Mouse (Mus musculus) kidney, embryonic 14.5 days (tissue): Measurements from ENCODE around the gene Pald1. TPM values are rescaled to one million over a fixed set of nuclear protein-coding genes. Genes with fewer than 3 reads are reported as not detected.

Experiments used
- ATAC-seq: fragments of 200-750 bp; cut with Nextera tagmentation; 2 replicates; pipeline ENCODE4 v1.8.0; 2017; ENCODE audit warnings: moderate number of reproducible peaks, mild to moderate bottlenecking, moderate TSS enrichment, moderate library complexity; ENCODE audit not compliant: low FRiP score, low TSS enrichment
- H3K27ac ChIP-seq: fragments of 300-500 bp; sonication (generic); 2 replicates; pipeline ENCODE4 v1.5.1; 2014; ENCODE audit warnings: low read depth, mild to moderate bottlenecking, low read length, moderate library complexity, mixed read lengths
- H3K27me3 ChIP-seq: fragments of 300-500 bp; sonication (generic); 2 replicates; pipeline ENCODE4 v1.6.1; 2014; ENCODE audit warnings: mild to moderate bottlenecking, low read length; ENCODE audit not compliant: control insufficient read depth, insufficient read depth
- H3K36me3 ChIP-seq: fragments of 300-500 bp; sonication (generic); 2 replicates; pipeline ENCODE4 v1.6.1; 2014; ENCODE audit warnings: low read length, mixed read lengths; ENCODE audit not compliant: control insufficient read depth, insufficient read depth
- H3K4me1 ChIP-seq: fragments of 300-500 bp; sonication (generic); 2 replicates; pipeline ENCODE4 v1.6.1; 2014; ENCODE audit warnings: low read length, mixed read lengths; ENCODE audit not compliant: control insufficient read depth, insufficient read depth
- H3K4me2 ChIP-seq: fragments of 300-500 bp; sonication (generic); replicated peaks from 2 replicates; pipeline ENCODE4 v1.6.1; 2014; ENCODE audit warnings: low read depth, mild to moderate bottlenecking, low read length
- H3K4me3 ChIP-seq: fragments of 300-500 bp; sonication (generic); 2 replicates; pipeline ENCODE4 v1.5.1; 2014; ENCODE audit warnings: mild to moderate bottlenecking, low read length
- H3K9ac ChIP-seq: fragments of 300-500 bp; sonication (generic); 2 replicates; pipeline ENCODE4 v1.6.1; 2014; ENCODE audit warnings: low read depth, mild to moderate bottlenecking, low read length, moderate library complexity
- H3K9me3 ChIP-seq: fragments of 300-500 bp; sonication (generic); 2 replicates; pipeline ENCODE4 v1.6.1; 2016; ENCODE audit warnings: low read length; ENCODE audit not compliant: control insufficient read depth
- WGBS: fragments of 180-500 bp; shearing (Covaris S2); extraction: QIAGEN DNeasy Blood & Tissue Kit; methylation state at CpG from one replicate; pipeline ENCODE4 v1.1.7; 2014; 5-methylcytosine and 5-hydroxymethylcytosine counted together
- polyA plus RNA-seq: library from polyadenylated mRNA; unstranded; fragments of >200 nt; fragmentation: Nextera tagmentation; extraction: Ambion mirVana; gene quantifications from 2 replicates; pipeline ENCODE4 v1.2.1, GENCODE M21; 2014

The Pald1 gene
- polyA plus RNA-seq, 1 experiment from 2014 or later, result 25.5 TPM

DNA sequence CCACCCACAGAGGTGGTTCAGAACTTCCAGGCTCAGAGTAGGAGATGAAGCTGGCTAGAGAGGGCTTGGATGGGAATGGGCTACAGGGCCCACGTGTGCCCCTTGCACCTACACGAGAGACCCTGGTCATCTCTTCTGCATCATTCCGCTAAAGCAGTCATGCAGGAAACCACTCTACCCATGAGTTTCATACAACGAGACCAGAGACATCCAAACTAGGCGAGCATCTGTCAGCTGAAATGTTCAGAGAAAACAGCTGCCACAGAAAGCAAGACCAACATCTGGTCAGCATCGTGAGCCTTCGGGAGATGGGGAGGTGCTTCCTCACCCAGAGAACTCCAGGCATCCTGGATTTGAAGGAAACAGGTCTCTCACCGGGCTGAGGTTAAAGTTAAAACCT lies 26.8 kb downstream of the Pald1 start:
- H3K27ac ChIP-seq, result no peak overlapping the region
- peaks cover 2% of the 10 kb centered on the region; the same call in 1 of the 2 replicates for H3K9me3 ChIP-seq
- no peak overlapping the region for H3K4me2 ChIP-seq
- no peak overlapping the region for H3K9ac ChIP-seq
- WGBS, result 85% methylated on average over 8 of the region's 8 CpGs
- ATAC-seq, result no peak
- H3K27me3 ChIP-seq, result no peaks in the 10 kb centered on the region
- H3K36me3 ChIP-seq, result peaks cover 14% of the 10 kb centered on the region
- H3K4me1 ChIP-seq, result no peaks in the 10 kb centered on the region
- H3K4me3 ChIP-seq, result no peak overlapping the region

DNA sequence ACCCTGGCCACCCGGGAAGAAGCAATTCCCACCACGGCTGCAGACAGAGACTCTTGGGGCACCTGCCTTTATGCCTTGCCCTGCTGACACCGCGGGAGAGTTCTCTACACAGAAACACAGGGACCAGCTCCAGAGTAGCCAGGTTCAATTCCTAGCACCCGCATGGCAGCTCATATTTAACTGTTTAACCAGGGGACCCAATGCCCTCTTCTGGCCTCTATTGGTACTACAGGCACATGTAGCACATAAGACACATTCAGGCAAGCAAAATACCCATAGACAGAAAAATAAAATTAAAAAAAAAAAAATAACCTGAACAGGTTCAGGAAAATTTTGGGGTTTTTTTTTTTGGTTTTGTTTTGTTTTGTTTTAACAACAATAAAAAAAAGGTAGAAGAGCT lies 27.2 kb downstream of the Pald1 start:
- H3K9me3 ChIP-seq, result peaks cover 2% of the 10 kb centered on the region; the same call in 1 of the 2 replicates
- H3K4me1 ChIP-seq, result no peaks in the 10 kb centered on the region
- no peak overlapping the region for H3K9ac ChIP-seq
- H3K27me3 ChIP-seq, result no peaks in the 10 kb centered on the region
- H3K27ac ChIP-seq, result no peak overlapping the region
- 94% methylated on average over 5 of the region's 5 CpGs for WGBS
- ATAC-seq, result no peak
- no peak overlapping the region for H3K4me3 ChIP-seq
- H3K36me3 ChIP-seq, result peaks cover 17% of the 10 kb centered on the region
- H3K4me2 ChIP-seq, result no peak overlapping the region

DNA sequence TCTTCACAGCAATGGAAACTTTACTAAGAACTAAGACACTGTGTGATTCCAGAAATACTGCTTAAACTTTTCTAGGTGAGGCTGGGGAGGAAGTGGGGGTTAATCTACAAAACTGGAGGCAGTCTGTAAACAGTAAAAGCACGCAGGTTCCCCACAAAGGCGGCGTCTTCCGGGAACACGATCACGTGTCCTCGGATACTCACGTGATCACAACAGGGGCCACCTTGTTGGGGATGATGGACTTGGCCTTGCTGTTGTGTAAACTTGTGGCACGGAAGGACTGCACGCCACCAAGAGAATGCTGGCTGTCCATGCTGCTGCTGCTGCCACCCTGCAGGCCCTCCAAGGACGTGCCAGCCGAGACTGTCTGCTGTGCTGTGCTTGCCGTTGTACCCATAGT lies 27.7 kb downstream of the Pald1 start:
- Histone ChIP-seq H3K9ac (no peak overlapping the region), H3K4me1 (no peaks in the 10 kb centered on the region), H3K27ac (no peak overlapping the region), H3K36me3 (peaks cover 17% of the 10 kb centered on the region), H3K4me2 (no peak overlapping the region), H3K4me3 (no peak overlapping the region), H3K9me3 (peaks cover under 1% of the 10 kb centered on the region; the same call in 1 of the 2 replicates), H3K27me3 (no peaks in the 10 kb centered on the region)
- no peak for ATAC-seq
- 95% methylated on average over 13 of the region's 13 CpGs for WGBS

DNA sequence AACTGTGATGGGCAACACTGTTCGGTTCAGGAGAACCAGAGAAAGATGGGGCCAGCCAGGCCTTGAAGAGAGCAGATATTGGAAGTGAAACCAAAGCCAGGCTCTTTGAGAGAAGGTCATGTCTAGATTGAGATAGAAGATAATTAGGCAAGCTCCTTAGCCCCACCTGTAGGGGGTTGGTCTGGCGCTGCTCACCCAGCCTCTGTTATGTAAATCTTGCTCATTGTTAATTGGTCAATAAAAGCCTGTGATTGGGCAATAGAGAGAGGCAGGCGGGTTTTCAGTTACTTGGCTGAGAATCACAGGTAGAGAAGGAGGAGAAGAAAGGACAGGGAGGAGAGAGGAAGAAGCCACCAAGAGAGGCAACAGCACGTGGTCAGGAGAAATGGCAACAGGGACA lies 32.1 kb downstream of the Pald1 start:
- no peak for ATAC-seq
- no peak overlapping the region for H3K4me2 ChIP-seq
- WGBS, result 56% methylated on average over 4 of the region's 4 CpGs

DNA sequence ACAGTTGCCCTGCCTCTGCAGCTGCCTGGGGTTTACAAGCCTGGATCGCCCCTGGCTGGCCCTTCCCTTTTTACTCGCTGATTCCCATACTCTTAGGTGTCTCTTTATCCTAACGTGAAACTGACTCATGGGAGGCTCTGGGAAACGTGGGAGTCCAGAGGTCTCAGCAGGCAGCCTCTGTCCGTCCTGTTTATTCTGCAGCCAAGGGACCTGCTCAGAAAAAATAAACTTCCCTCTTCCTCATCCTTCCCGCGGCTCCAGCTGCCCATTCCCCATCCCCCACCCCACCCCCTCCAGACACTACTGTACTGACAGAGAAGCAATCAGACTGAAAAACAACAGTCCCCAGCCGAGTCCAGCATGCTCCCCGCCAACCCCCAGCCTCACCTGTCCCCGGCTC lies 37.0 kb downstream of the Pald1 start:
- Histone ChIP-seq H3K4me2 (no peak overlapping the region), H3K4me3 (no peak overlapping the region), H3K9ac (no peak overlapping the region), H3K4me1 (peaks cover 4% of the 10 kb centered on the region; the same call in 1 of the 2 replicates), H3K27ac (no peak overlapping the region), H3K9me3 (no peaks in the 10 kb centered on the region), H3K27me3 (no peaks in the 10 kb centered on the region), H3K36me3 (peaks cover 31% of the 10 kb centered on the region)
- no peak; the same call in 1 of the 2 replicates for ATAC-seq
- 11% methylated on average over 10 of the region's 10 CpGs for WGBS

More for the DNA sequence above, 32.1 kb downstream of the Pald1 start:
- H3K9me3 ChIP-seq, result no peaks in the 10 kb centered on the region
- no peak overlapping the region for H3K4me3 ChIP-seq
- peaks cover 4% of the 10 kb centered on the region; the same call in 1 of the 2 replicates for H3K4me1 ChIP-seq
- no peaks in the 10 kb centered on the region for H3K27me3 ChIP-seq
- peaks cover 39% of the 10 kb centered on the region for H3K36me3 ChIP-seq
- no peak overlapping the region for H3K9ac ChIP-seq
- H3K27ac ChIP-seq, result no peak overlapping the region

DNA sequence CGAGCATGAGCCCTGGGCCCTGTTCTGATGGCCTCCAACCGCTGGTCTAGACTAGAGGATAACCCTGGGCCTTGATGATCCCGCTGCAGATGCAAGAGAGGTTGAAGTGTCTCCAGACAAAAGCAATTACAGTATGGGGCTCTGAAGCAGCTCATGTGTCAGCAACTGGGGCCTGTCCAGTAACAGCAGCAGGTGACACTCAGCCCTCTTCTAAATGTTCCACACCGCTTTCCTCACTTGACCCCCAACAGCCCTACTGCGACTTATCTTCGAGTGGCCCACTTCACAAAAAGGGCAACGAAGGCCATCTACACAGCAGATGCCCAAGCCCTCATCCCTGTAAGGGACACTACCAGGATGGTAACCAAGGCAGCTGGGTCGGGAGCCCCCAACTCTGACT lies 38.2 kb downstream of the Pald1 start:
- ATAC-seq, result no peak
- Histone ChIP-seq H3K27me3 (no peaks in the 10 kb centered on the region), H3K9me3 (no peaks in the 10 kb centered on the region), H3K4me2 (no peak overlapping the region), H3K9ac (no peak overlapping the region), H3K4me3 (no peak overlapping the region), H3K36me3 (peaks cover 32% of the 10 kb centered on the region), H3K4me1 (peaks cover 4% of the 10 kb centered on the region; the same call in 1 of the 2 replicates), H3K27ac (no peak overlapping the region)
- WGBS, result 87% methylated on average over 8 of the region's 8 CpGs

DNA sequence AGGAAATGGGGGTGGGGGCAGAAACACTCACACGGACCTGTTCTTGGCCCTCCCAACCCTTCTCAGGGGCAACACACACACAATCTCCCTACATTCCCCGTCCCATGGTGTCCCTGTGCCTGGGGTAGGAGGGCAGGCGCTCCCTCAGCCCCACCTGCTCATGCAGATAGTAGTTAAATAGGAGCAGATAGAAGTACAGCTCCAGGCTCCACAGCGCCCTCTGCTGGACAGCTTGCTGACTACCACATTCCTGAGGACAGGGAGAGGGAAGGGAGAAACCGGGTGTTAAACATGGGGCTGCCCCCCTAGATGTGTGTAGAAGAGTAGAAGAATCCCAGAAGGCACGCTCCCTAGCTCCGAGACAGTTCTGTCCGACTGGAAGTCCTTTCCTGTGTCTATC lies 39.4 kb downstream of the Pald1 start:
- no peaks in the 10 kb centered on the region for H3K9me3 ChIP-seq
- no peak for ATAC-seq
- no peak overlapping the region for H3K27ac ChIP-seq
- no peaks in the 10 kb centered on the region for H3K27me3 ChIP-seq
- no peak overlapping the region for H3K4me2 ChIP-seq
- H3K4me1 ChIP-seq, result peaks cover 4% of the 10 kb centered on the region; the same call in 1 of the 2 replicates
- 62% methylated on average over 8 of the region's 8 CpGs for WGBS
- H3K36me3 ChIP-seq, result peaks cover 28% of the 10 kb centered on the region; the same call in 1 of the 2 replicates
- H3K4me3 ChIP-seq, result no peak overlapping the region
- no peak overlapping the region for H3K9ac ChIP-seq

DNA sequence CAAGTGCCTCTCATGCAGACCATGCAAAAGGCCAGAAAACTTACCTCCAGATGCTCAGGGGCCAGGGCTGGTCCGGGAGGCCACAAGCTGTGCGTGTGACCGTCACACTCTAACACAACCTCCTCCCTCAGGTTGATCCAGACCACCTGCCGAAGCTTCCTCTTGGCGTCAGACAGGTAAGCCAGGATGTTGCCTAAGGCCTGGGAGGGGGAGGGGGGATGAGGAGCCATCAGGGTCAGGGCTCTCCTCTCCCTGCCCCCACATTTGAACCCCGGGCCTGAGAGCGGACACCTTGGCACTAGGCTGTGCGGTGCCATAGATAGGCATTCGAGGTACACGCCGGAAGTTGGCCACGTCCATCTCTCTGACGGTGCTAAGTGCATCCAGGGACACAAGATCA lies 40.6 kb downstream of the Pald1 start:
- Histone ChIP-seq H3K9ac (no peak overlapping the region), H3K27me3 (no peaks in the 10 kb centered on the region), H3K4me3 (no peak overlapping the region), H3K9me3 (no peaks in the 10 kb centered on the region), H3K4me2 (no peak overlapping the region), H3K27ac (no peak overlapping the region), H3K36me3 (peaks cover 23% of the 10 kb centered on the region; the same call in 1 of the 2 replicates), H3K4me1 (peaks cover 4% of the 10 kb centered on the region; the same call in 1 of the 2 replicates)
- 89% methylated on average over 13 of the region's 13 CpGs for WGBS
- ATAC-seq, result no peak

DNA sequence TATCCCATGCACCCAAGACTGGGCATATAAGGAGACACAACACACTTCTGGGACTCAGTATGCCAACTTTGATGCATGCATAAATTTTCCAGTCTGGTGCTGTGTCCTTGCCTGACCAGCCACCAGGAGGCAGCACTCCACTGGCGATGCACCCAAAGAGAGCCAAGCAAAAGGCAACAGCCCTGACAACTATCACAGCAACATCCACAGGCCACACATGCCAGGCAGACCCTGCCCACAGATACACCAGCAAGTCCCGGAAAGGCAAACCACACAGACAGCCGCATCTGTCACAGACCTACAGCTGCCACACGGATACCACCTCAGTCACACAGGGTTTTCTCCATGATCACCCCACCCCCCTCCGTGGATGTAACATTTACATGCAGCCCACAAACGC lies 41.8 kb downstream of the Pald1 start:
- Histone ChIP-seq H3K36me3 (peaks cover 21% of the 10 kb centered on the region; the same call in 1 of the 2 replicates), H3K4me3 (no peak overlapping the region), H3K4me1 (no peaks in the 10 kb centered on the region), H3K4me2 (no peak overlapping the region), H3K27ac (no peak overlapping the region), H3K9ac (no peak overlapping the region), H3K9me3 (no peaks in the 10 kb centered on the region), H3K27me3 (no peaks in the 10 kb centered on the region)
- no peak for ATAC-seq
- 81% methylated on average over 6 of the region's 6 CpGs for WGBS
